Mouse (Mus musculus): ENCODE data around the gene Jazf1. TPM values are rescaled to one million over a fixed set of nuclear protein-coding genes. Genes with fewer than 3 reads are reported as not detected.

Gene Jazf1
- polyA plus RNA-seq, 1 experiment from 2014 or later = 10.2 TPM

DNA sequence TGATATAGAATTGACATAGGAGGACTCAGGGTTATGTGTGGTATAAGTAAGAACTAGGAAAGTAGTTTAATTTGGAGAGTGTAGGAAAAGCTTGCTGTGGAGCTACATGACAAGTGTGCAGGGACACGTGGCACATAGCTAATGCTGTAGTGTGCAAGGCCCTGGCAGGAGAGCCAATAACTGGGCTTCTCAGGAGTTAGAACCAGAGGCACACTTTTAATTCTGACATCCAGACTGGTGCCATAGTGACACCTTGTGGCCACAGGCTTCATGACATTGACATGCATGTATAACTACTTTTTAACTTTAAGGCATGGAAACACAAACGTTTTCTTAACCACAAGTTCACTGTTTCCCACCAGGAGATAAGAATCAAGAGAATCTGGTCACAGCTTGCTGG is 149.5 kb downstream of the Jazf1 start:
- Histone ChIP-seq H3K9ac (no peak overlapping the region), H3K4me3 (replicated peaks) (no peak overlapping the region), H3K4me2 (no peak overlapping the region), H3K4me1 (no peaks in the 10 kb centered on the region), H3K27me3 (peaks cover 34% of the 10 kb centered on the region), H3K9me3 (no peaks in the 10 kb centered on the region), H3K27ac (no peak overlapping the region), H3K36me3 (replicated peaks) (no peaks in the 10 kb centered on the region)
- ATAC-seq (ENCODE audit: low FRiP score) = 0 out of 2 replicates have a peak, but pooled peaks have one; percentile 51
- WGBS = 5% methylated on average over 2 of the region's 2 CpGs

DNA sequence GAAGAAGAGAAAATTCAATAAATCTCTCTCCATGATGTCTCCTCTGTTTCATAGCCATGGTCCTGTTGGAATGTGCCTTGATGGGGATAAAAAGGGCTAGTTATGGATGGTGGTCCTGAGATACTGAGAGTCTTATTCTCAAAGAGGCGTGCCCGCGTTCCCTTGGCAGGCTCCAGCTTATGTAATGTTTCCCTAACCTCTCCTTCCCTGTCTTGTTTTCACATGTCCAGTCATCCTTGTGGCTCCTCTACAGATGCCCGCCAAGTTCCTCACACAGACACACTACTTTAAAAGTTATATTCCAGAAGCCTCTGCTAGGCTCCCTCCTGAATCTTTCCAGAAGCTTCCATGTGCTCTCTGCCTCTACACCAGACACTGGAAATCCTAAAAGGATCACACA is 151.0 kb downstream of the Jazf1 start:
- no peak overlapping the region for H3K27ac ChIP-seq
- no peak for ATAC-seq (ENCODE audit: low FRiP score)
- peaks cover 38% of the 10 kb centered on the region for H3K27me3 ChIP-seq
- no peaks in the 10 kb centered on the region for H3K9me3 ChIP-seq
- no peaks in the 10 kb centered on the region for H3K36me3 ChIP-seq (replicated peaks)
- WGBS = 91% methylated on average over 4 of the region's 4 CpGs
- H3K4me1 ChIP-seq = peaks cover 4% of the 10 kb centered on the region; the same call in 1 of the 2 replicates
- no peak overlapping the region for H3K4me3 ChIP-seq (replicated peaks)
- no peak overlapping the region for H3K9ac ChIP-seq
- H3K4me2 ChIP-seq = no peak overlapping the region

DNA sequence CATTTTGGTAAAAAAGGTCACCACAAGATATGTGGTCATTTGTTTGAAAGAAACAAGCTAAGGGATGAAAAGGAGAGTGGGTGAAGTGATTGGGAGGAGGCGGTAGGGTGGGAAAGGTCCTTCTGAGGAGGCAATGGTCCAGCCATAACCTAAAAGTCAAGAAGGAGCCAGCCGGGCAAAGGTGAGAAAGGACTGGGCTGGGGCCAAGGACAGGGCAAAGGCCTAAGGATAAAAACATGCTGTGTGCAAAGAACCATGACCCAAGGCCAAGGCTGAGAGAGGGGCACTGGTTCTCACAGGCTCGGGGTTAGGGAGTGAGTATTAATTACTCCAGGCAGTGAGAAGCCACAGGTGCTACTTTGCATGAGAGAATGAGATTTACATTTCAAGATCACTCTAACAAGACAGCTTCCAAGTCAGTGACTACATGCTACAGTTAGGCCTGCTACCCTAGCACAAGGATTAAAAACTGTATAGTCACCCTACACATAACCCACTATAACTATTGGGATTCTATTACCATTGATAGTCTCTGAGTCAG is 151.5 kb downstream of the Jazf1 start:
- no peaks in the 10 kb centered on the region for H3K36me3 ChIP-seq (replicated peaks)
- H3K4me2 ChIP-seq = no peak overlapping the region
- WGBS = 81% methylated on average over 3 of the region's 3 CpGs
- H3K27ac ChIP-seq = no peak overlapping the region
- no peak overlapping the region for H3K4me3 ChIP-seq (replicated peaks)
- H3K27me3 ChIP-seq = peaks cover 42% of the 10 kb centered on the region
- H3K9ac ChIP-seq = no peak overlapping the region
- H3K4me1 ChIP-seq = peaks cover 6% of the 10 kb centered on the region; the same call in 1 of the 2 replicates
- ATAC-seq (ENCODE audit: low FRiP score) = no peak
- no peaks in the 10 kb centered on the region for H3K9me3 ChIP-seq

DNA sequence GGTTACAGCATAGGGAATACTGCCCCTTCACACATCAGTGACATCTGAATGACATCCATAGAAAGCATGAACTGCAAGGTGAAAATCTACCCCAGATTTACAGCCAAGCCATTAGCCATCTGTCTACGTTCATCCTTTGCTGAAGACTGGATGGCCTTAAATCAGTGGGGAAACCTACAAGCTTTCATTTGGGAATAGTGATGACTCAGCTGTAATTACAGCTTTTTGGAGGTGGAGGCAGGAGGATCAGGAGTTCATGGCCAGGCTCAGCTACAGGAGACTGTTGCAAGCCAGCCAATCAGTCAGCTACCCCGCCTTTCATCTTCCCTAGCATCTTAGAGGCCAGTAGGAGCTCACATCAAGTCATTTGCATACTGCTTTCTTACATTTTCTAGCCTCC is 153.5 kb downstream of the Jazf1 start:
- H3K36me3 ChIP-seq (replicated peaks) = no peaks in the 10 kb centered on the region
- H3K4me1 ChIP-seq = peaks cover 6% of the 10 kb centered on the region; the same call in 1 of the 2 replicates
- no peak overlapping the region for H3K4me2 ChIP-seq
- peaks cover 41% of the 10 kb centered on the region for H3K27me3 ChIP-seq
- H3K9ac ChIP-seq = no peak overlapping the region
- WGBS = 73% methylated on average over 2 of the region's 2 CpGs
- no peak overlapping the region for H3K27ac ChIP-seq
- H3K4me3 ChIP-seq (replicated peaks) = no peak overlapping the region
- no peak for ATAC-seq (ENCODE audit: low FRiP score)
- no peaks in the 10 kb centered on the region for H3K9me3 ChIP-seq

DNA sequence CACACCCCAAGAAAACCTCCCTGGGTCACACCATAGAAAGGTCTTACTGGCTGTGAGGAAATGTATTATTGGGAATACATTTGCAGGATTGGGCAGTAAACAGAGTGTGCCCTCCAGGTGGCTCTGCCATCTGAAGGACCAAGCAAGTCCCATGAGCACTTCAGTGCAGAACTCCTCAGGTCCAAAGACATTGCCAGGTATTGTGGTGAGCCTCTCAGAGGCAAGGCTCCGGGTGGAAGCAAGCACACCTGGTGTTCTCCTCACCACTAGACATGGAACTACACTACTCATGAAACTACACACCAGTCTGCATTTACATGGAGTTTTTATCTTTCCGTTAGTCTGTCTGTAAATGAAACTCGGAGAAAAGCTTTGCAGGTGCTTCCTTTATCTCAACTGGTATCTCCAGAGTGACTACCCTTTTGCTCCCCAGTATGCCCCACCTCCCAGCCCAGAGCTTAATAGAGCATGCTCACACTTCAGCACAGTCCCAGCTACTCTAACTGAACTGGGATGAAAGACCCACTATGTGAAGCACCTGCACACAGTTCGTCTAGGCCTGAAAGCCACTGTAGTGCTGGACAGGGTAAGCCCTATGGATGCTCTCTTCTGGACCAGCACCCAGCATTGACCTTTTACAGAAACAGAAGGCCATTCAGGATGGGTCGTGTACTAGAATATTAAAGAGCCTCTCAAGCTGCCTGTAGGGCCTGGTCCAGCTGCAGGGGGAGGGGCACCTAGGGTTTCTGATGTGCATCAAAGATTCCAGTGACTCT is 156.1 kb downstream of the Jazf1 start:
- Histone ChIP-seq H3K4me3 (replicated peaks) (no peak overlapping the region), H3K4me2 (no peak overlapping the region), H3K27me3 (peaks cover 32% of the 10 kb centered on the region), H3K9me3 (no peaks in the 10 kb centered on the region), H3K36me3 (replicated peaks) (no peaks in the 10 kb centered on the region), H3K27ac (no peak overlapping the region), H3K4me1 (peaks cover 6% of the 10 kb centered on the region; the same call in 1 of the 2 replicates), H3K9ac (no peak overlapping the region)
- 73% methylated on average over 5 of the region's 5 CpGs for WGBS
- ATAC-seq (ENCODE audit: low FRiP score) = no peak

DNA sequence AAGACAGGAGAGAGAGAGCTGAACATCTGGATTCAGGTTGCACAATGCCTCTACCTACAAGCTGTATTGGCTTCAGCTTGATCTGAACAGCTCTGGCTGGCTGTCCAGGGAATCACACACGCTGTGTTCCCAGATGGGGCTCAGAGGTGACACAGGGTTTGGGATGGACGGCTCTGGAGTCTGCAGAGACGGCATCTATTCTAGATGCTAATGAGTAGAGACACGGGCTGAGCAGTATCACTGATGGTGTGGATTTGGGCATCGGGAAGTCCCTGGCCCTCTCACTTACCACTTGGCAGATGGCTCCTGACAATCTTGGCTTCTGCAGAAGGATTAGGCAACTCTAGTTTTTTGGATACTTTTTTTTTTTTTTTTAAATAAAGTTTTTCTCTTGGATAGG is 161.6 kb downstream of the Jazf1 start:
- H3K4me3 ChIP-seq (replicated peaks) = no peak overlapping the region
- H3K4me1 ChIP-seq = no peaks in the 10 kb centered on the region
- no peak overlapping the region for H3K9ac ChIP-seq
- no peaks in the 10 kb centered on the region for H3K9me3 ChIP-seq
- peaks cover 15% of the 10 kb centered on the region for H3K27me3 ChIP-seq
- H3K4me2 ChIP-seq = no peak overlapping the region
- no peak for ATAC-seq (ENCODE audit: low FRiP score)
- no peak overlapping the region for H3K27ac ChIP-seq
- H3K36me3 ChIP-seq (replicated peaks) = no peaks in the 10 kb centered on the region
- WGBS = 90% methylated on average over 5 of the region's 5 CpGs

DNA sequence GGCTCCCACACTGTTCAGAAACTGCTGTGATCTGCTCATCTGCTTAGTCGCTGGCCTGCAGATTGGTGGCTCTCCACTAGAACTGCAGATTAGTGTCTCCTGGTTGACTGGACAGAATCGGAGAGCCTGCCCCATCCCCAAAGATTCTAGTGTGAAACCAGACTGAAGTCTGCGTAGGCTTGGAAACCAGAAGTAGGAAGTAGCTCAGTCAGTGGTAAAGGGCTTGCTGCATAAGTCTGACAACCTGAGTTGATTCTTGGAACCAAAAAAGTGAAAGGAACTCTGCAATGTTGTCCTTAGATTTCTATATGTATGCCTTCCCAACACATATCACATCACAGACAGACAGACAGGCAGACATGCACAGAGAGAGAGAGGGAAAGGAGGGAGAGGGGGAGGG is 163.3 kb downstream of the Jazf1 start:
- Histone ChIP-seq H3K9me3 (no peaks in the 10 kb centered on the region), H3K4me2 (no peak overlapping the region), H3K27ac (no peak overlapping the region), H3K27me3 (peaks cover 14% of the 10 kb centered on the region), H3K36me3 (replicated peaks) (no peaks in the 10 kb centered on the region), H3K4me1 (no peaks in the 10 kb centered on the region), H3K9ac (no peak overlapping the region), H3K4me3 (replicated peaks) (no peak overlapping the region)
- 79% methylated on average over 3 of the region's 3 CpGs for WGBS
- no peak for ATAC-seq (ENCODE audit: low FRiP score)

DNA sequence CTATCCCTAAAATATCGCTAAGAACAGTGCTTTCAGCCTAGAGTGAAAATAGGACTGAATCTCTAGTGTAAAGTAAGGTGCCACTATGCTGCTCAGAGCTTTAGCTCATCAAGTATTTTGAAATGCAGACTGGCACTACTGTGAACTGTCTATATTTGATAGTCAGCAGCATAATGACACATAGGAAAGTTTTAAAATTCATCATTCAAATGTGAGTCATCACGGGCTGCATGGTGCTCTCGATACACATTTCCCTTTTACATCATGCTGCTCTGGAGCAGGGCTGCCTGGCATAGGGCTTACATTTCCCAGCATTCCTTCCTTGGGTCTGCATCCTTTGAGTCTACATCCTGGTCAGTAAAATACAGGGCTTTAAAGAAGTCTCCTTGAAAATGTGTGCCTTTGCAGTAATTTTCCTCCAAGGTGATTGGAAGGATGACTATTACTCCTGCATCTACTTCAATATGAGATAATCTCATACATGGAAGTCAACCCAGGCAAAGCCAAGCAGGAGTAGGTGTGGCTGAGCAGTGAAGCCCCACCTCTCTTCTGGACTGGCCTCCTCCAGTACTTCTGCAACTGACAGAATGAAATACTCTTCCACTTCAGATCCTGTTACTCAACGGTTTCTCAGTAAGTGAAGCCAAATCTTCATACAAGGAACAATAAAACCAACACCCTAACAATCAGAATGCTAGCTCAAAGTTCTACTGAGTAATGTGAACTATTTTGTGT is 165.0 kb downstream of the Jazf1 start:
- 88% methylated on average over 4 of the region's 4 CpGs for WGBS
- no peaks in the 10 kb centered on the region for H3K4me1 ChIP-seq
- no peak overlapping the region for H3K4me2 ChIP-seq
- peaks cover 21% of the 10 kb centered on the region for H3K27me3 ChIP-seq
- H3K4me3 ChIP-seq (replicated peaks) = no peak overlapping the region
- ATAC-seq (ENCODE audit: low FRiP score) = no peak
- no peak overlapping the region for H3K27ac ChIP-seq
- no peaks in the 10 kb centered on the region for H3K9me3 ChIP-seq
- no peak overlapping the region for H3K9ac ChIP-seq
- no peaks in the 10 kb centered on the region for H3K36me3 ChIP-seq (replicated peaks)

DNA sequence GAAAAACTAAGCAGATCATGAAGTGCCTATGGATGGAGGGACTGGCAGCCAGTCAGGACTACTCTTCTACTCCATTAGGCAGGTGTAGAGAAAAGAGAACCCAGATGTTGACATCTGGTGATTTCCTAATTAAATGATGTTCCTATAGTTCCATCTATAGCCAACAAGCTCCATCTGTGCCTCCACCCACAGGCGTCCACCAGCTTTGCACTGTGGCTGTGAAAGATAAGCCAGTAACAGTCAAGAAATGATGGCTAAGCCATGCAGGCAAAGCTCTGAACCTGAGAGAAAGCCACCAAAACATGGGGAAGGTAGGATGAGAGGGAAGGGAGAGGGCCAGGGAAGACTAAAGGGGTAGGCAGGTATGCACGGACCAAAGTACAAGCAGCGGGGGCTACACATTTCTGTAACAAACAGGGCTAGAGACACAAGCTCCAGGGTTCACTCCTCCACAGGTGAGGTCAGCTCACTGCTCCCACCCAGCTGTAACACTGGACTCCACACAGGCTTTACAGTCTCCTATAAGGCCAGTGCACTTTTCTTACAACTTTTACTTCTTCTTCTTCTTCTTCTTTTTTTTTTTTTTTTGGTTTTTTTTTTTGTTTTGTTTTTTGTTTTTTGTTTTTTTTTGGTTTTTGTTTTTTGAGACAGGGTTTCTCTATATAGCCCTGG is 168.7 kb downstream of the Jazf1 start:
- no peak overlapping the region for H3K9ac ChIP-seq
- H3K4me3 ChIP-seq (replicated peaks) = no peak overlapping the region
- H3K4me1 ChIP-seq = peaks cover 8% of the 10 kb centered on the region
- H3K9me3 ChIP-seq = no peaks in the 10 kb centered on the region
- H3K27me3 ChIP-seq = peaks cover 19% of the 10 kb centered on the region
- WGBS = 94% methylated on average over 3 of the region's 3 CpGs
- H3K4me2 ChIP-seq = no peak overlapping the region
- no peaks in the 10 kb centered on the region for H3K36me3 ChIP-seq (replicated peaks)
- no peak overlapping the region for H3K27ac ChIP-seq
- ATAC-seq (ENCODE audit: low FRiP score) = no peak

DNA sequence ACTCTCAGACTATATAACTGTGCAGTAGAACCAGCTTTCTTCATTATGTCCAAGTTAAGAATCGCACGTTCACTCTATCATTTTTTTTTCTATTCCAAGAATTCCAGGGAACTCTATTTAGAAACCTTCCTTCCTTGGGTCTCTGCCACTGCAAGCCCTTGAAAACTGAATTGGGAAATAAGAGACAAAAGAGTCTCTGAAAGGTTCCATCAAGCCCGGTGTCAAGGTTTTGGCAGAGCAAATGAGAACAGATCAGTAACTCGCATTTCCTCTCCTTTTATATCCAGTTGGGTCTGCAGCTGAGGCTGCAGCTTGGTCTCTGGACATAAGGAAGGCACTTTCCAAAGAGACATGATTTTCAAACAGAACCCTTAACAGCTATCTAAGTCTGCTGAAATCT is 173.4 kb downstream of the Jazf1 start:
- H3K4me2 ChIP-seq = peak overlapping the region; percentile 37
- peaks cover 14% of the 10 kb centered on the region for H3K27me3 ChIP-seq
- H3K4me1 ChIP-seq = peaks cover 31% of the 10 kb centered on the region
- H3K9me3 ChIP-seq = no peaks in the 10 kb centered on the region
- WGBS = 39% methylated on average over 4 of the region's 4 CpGs
- H3K36me3 ChIP-seq (replicated peaks) = no peaks in the 10 kb centered on the region
- no peak overlapping the region for H3K9ac ChIP-seq
- ATAC-seq (ENCODE audit: low FRiP score) = no peak
- H3K4me3 ChIP-seq (replicated peaks) = no peak overlapping the region
- peak overlapping the region; percentile 77 for H3K27ac ChIP-seq

DNA sequence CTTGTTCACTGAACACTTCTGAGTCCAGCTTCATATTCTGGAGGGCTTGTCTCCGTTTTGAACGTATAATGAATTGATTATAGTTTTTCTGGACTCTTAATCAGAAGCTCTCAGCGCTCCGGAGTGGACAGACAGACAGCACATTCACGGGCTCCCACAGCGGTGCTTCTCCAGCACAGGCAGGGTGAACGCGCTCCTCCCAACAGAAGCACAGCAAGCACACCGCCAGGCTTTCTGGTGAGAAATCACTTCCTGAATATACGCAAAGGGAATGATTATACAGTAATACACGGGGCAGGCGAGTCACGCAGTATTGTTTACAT is 174.0 kb downstream of the Jazf1 start:
- no peaks in the 10 kb centered on the region for H3K36me3 ChIP-seq (replicated peaks)
- no peak overlapping the region for H3K9ac ChIP-seq
- H3K4me2 ChIP-seq = peak overlapping the region; percentile 37
- WGBS = 19% methylated on average over 13 of the region's 13 CpGs
- no peak overlapping the region for H3K4me3 ChIP-seq (replicated peaks)
- ATAC-seq (ENCODE audit: low FRiP score) = peak; percentile 77
- H3K9me3 ChIP-seq = no peaks in the 10 kb centered on the region
- peaks cover 13% of the 10 kb centered on the region for H3K27me3 ChIP-seq
- H3K27ac ChIP-seq = peak overlapping the region; percentile 77
- H3K4me1 ChIP-seq = peaks cover 31% of the 10 kb centered on the region

DNA sequence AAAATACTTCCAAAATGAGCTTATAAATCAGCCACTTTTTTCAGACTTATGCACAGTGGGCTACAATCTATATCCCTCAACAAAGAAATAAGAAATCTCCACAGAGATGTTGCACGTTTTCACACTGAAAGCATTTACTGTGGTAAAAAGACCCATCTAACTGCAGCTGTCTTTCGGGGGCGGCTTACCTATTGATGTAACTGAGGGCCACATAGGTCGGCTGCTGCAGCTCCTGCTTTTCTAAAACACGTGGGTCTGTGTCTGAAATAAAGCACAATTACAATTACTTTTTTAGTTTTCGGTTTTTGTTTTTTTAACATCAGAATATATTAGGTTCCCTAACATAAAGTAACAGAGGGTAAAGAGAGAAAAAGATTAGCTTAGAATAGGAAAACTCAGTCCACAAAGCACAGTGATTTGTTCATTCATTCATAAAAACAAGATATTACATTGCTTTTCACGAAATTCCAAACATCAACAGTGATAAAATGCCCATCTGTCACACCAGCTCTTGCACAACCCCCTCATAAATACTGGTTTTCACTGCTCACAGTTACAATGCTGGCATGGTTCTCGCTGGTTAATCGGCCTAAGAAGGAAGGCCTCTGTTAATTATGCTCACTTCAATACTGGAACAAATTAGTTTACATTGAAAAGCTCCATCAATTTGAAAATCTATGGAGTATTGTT is 174.5 kb downstream of the Jazf1 start:
- H3K9ac ChIP-seq = no peak overlapping the region
- WGBS = 11% methylated on average over 9 of the region's 9 CpGs

More for the DNA sequence above, 174.5 kb downstream of the Jazf1 start:
- H3K36me3 ChIP-seq (replicated peaks) = no peaks in the 10 kb centered on the region
- peak; percentile 85 for ATAC-seq (ENCODE audit: low FRiP score)
- 0 out of 2 replicates have a peak overlapping the region, but pooled peaks have one; percentile 48 for H3K27ac ChIP-seq
- no peak overlapping the region for H3K4me3 ChIP-seq (replicated peaks)
- peak overlapping the region; percentile 37 for H3K4me2 ChIP-seq
- H3K4me1 ChIP-seq = peaks cover 31% of the 10 kb centered on the region
- no peaks in the 10 kb centered on the region for H3K9me3 ChIP-seq
- H3K27me3 ChIP-seq = peaks cover 16% of the 10 kb centered on the region
